Mouse (Mus musculus) kidney, embryonic 16.5 days (tissue): Measurements from ENCODE around the gene Rexo1. TPM values are rescaled to one million over a fixed set of nuclear protein-coding genes. Genes with fewer than 3 reads are reported as not detected.
A peak's percentile ranks its signal among the peaks of the same experiment; 100 is the strongest.
"Not testable (repeated sequence)": the region's sequence is repeated elsewhere in the genome, so short reads cannot be mapped to it uniquely, and the experiment has no call there.

Experiments
- ATAC-seq: fragments of 200-750 bp; cut with Nextera tagmentation; 2 replicates; pipeline ENCODE4 v1.8.0; 2017; ENCODE audit warnings: moderate TSS enrichment; ENCODE audit not compliant: low FRiP score, low TSS enrichment
- H3K27ac ChIP-seq: fragments of 300-500 bp; sonication (generic); 2 replicates; pipeline ENCODE4 v1.5.1; 2014; ENCODE audit warnings: low read length
- H3K27me3 ChIP-seq: fragments of 300-500 bp; sonication (generic); 2 replicates; pipeline ENCODE4 v1.6.1; 2014; ENCODE audit warnings: low read length, control low read depth, mixed read lengths; ENCODE audit not compliant: insufficient read depth
- H3K36me3 ChIP-seq: fragments of 300-500 bp; sonication (generic); 2 replicates; pipeline ENCODE4 v1.6.1; 2014; ENCODE audit warnings: low read length, control low read depth, mixed read lengths; ENCODE audit not compliant: insufficient read depth
- H3K4me1 ChIP-seq: fragments of 300-500 bp; sonication (generic); 2 replicates; pipeline ENCODE4 v1.6.1; 2014; ENCODE audit warnings: low read length, control low read depth, mixed read lengths; ENCODE audit not compliant: insufficient read depth
- H3K4me2 ChIP-seq: fragments of 300-500 bp; sonication (generic); replicated peaks from 2 replicates; pipeline ENCODE4 v1.6.1; 2014; ENCODE audit warnings: low read depth, low read length
- H3K4me3 ChIP-seq: fragments of 300-500 bp; sonication (generic); 2 replicates; pipeline ENCODE4 v1.5.1; 2014; ENCODE audit warnings: mild to moderate bottlenecking, low read length
- H3K9ac ChIP-seq: fragments of 300-500 bp; sonication (generic); replicated peaks from 2 replicates; pipeline ENCODE4 v1.6.1; 2014; ENCODE audit warnings: low read length
- H3K9me3 ChIP-seq: fragments of 300-500 bp; sonication (generic); 2 replicates; pipeline ENCODE4 v1.6.1; 2016; ENCODE audit warnings: low read length, control low read depth
- WGBS: fragments of 180-500 bp; shearing (Covaris S2); extraction: QIAGEN DNeasy Blood & Tissue Kit; methylation state at CpG from one replicate; pipeline ENCODE4 v1.1.7; 2014; 5-methylcytosine and 5-hydroxymethylcytosine counted together
- polyA plus RNA-seq: library from polyadenylated mRNA; unstranded; fragments of >200 nt; fragmentation: Nextera tagmentation; extraction: Ambion mirVana; gene quantifications from 2 replicates; pipeline ENCODE4 v1.2.1, GENCODE M21; 2015

Gene Rexo1
- 27.2 and 29.8 TPM in 2 replicates for polyA plus RNA-seq

GRCm38 (mm10) chr10:80561116-80561944 is at the start of gene Rexo1:
Gene Rexo1 (minus strand): TSS chr10:80561560.
- Histone ChIP-seq H3K36me3 (no peaks in the 10 kb centered on the region), H3K27ac (peak within 1 kb of the TSS; percentile 96), H3K4me1 (peaks cover 39% of the 10 kb centered on the region), H3K4me3 (peak within 1 kb of the TSS; percentile 76), H3K9ac (peak within 1 kb of the TSS; percentile 97), H3K27me3 (no peaks in the 10 kb centered on the region), H3K9me3 (no peaks in the 10 kb centered on the region), H3K4me2 (peak within 1 kb of the TSS; percentile 91)
- under 1% methylated on average over 65 of the region's 72 CpGs for WGBS
- ATAC-seq, result peak; percentile 84

GRCm38 (mm10) chr10:80611024-80611423 is 49.7 kb upstream of the Rexo1 start:
- WGBS, result 61% methylated on average over 4 of the region's 4 CpGs
- no peak overlapping the region for H3K4me3 ChIP-seq
- 0 out of 2 replicates have a peak, but pooled peaks have one; percentile 29 for ATAC-seq

DNA sequence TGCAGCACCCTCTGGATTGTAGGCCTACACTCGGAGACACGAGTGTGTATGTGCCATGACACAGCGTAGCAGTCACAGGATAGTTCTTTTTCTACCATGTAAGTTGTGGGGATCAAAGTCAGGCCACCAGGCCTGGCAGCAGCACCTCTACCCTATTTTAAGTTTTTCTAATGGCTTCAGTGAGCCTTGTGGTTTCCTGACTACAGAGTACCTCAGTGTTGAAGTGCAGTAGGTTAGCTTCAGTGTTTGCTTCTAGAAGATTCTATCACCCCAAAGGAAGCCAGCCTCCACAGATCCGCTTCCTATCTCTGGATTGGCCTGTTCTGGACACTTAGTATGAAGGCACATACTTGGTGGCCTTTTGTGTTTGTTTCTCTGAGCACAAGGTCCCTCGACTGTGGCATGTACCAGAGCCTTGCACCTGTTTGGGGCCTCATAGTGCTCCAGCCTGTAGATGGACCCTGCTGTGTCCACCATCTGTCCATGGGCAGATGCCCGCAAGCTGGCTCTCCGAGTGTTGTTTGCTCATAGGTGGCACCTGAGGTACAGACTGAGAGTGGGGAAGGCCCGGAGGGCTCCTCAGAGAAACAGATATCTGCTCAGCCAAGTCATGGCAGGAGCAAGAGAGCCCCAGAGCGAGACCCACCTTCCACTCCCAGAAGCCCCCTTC is 48.9 kb upstream of the Rexo1 start:
- Histone ChIP-seq H3K9ac (no peak overlapping the region), H3K4me3 (no peak overlapping the region), H3K27me3 (no peaks in the 10 kb centered on the region), H3K9me3 (no peaks in the 10 kb centered on the region), H3K4me1 (no peaks in the 10 kb centered on the region), H3K27ac (no peak overlapping the region), H3K4me2 (no peak overlapping the region), H3K36me3 (peaks cover 56% of the 10 kb centered on the region)
- WGBS, result 92% methylated on average over 9 of the region's 9 CpGs
- no peak for ATAC-seq

More at GRCm38 (mm10) chr10:80611024-80611423, 49.7 kb upstream of the Rexo1 start:
- no peaks in the 10 kb centered on the region for H3K27me3 ChIP-seq
- H3K4me2 ChIP-seq, result no peak overlapping the region
- no peak overlapping the region for H3K27ac ChIP-seq
- H3K36me3 ChIP-seq, result peaks cover 60% of the 10 kb centered on the region
- no peaks in the 10 kb centered on the region for H3K4me1 ChIP-seq
- no peak overlapping the region for H3K9ac ChIP-seq
- H3K9me3 ChIP-seq, result no peaks in the 10 kb centered on the region

- Histone ChIP-seq H3K4me3 (no peak overlapping the region), H3K27ac (no peak overlapping the region), H3K4me2 (no peak overlapping the region), H3K4me1 (no peaks in the 10 kb centered on the region), H3K36me3 (peaks cover 49% of the 10 kb centered on the region), H3K27me3 (no peaks in the 10 kb centered on the region), H3K9me3 (no peaks in the 10 kb centered on the region), H3K9ac (no peak overlapping the region)
- ATAC-seq, result no peak
- WGBS, result 93% methylated on average over 10 of the region's 10 CpGs
Measured at GRCm38 (mm10) chr10:80609269-80609924, 48.0 kb upstream of the Rexo1 start.

- Histone ChIP-seq H3K27ac (no peak overlapping the region), H3K4me3 (no peak overlapping the region), H3K9me3 (no peaks in the 10 kb centered on the region), H3K4me1 (peaks cover 9% of the 10 kb centered on the region), H3K4me2 (no peak overlapping the region), H3K9ac (no peak overlapping the region), H3K27me3 (no peaks in the 10 kb centered on the region), H3K36me3 (peaks cover 49% of the 10 kb centered on the region)
- no peak for ATAC-seq
- 83% methylated on average over 3 of the region's 3 CpGs for WGBS
Measured at GRCm38 (mm10) chr10:80608435-80608834, 47.1 kb upstream of the Rexo1 start.

DNA sequence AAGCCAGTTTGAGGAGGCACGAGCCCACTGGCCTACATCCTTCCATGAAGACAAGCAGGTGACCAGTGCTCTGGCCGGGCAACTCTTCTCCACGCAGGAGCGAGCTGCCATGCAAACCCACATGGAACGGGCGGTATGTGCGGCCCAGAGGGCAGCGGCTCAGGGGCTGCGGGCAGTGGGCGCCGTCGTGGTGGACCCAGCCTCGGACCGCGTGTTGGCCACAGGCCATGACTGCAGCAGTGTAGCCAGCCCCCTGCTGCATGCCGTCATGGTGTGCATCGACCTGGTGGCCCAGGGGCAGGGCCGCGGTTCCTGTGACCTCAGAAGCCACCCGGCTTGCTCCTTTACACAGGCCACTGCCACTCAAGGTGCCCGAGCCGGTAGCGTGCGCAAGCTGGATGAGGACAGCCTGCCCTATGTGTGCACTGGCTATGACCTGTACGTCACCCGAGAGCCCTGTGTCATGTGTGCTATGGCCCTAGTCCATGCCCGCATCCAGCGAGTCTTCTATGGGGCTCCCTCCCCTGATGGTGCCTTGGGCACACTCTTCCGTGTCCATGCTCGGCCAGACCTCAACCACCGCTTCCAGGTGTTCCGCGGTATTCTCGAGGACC is 45.5 kb upstream of the Rexo1 start:
- H3K9me3 ChIP-seq, result no peaks in the 10 kb centered on the region
- 92% methylated on average over 34 of the region's 34 CpGs for WGBS
- no peak for ATAC-seq
- H3K4me3 ChIP-seq, result no peak overlapping the region
- H3K9ac ChIP-seq, result no peak overlapping the region
- peaks cover 40% of the 10 kb centered on the region for H3K36me3 ChIP-seq
- no peaks in the 10 kb centered on the region for H3K27me3 ChIP-seq
- peaks cover 18% of the 10 kb centered on the region for H3K4me1 ChIP-seq
- H3K4me2 ChIP-seq, result no peak overlapping the region
- H3K27ac ChIP-seq, result no peak overlapping the region

DNA sequence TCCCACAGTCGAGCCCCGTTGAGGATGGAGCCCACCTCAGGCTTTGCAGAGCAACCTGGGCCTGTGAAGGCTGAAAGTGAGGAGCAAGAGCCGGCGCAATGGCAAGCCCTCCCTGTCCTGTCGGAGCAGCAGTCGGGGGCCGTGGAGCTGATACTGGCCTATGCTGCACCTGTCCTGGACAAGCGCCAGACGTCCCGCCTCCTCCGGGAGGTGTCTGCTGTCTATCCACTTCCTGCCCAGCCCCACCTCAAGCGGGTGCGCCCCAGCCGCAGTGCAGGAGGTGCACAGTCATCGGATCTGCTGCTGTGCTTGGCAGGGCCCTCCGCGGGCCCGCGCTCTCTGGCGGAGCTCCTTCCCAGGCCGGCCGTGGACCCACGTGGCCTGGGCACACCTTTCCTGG is 44.9 kb upstream of the Rexo1 start:
- Histone ChIP-seq H3K9ac (no peak overlapping the region), H3K9me3 (no peaks in the 10 kb centered on the region), H3K4me1 (peaks cover 18% of the 10 kb centered on the region), H3K36me3 (peaks cover 37% of the 10 kb centered on the region), H3K27ac (no peak overlapping the region), H3K4me3 (no peak overlapping the region), H3K4me2 (no peak overlapping the region), H3K27me3 (no peaks in the 10 kb centered on the region)
- ATAC-seq, result no peak
- WGBS, result 90% methylated on average over 23 of the region's 23 CpGs

DNA sequence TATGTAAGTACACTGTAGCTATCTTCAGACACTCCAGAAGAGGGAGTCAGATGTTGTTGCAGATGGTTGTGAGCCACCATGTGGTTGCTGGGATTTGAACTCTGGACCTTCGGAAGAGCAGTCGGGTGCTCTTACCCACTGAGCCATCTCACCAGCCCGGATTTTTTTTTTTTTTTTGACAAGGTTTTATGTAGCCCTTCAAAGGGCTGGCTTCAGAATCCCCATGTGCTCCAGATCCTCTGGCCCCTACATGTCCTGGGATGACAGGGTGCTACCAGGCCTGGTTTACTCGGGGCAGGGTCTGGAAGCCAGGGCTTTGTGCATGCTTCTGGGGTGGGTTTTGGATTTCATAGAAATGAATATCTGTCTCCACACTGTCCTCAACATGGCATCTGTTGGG is 44.4 kb upstream of the Rexo1 start, which contains the start of gene Gm49322:
Gene Gm49322, plus strand, starts transcription at position 301 of the 400 bp plus-strand sequence.
- not testable (repeated sequence) for H3K9me3 ChIP-seq, H3K9ac ChIP-seq, H3K4me3 ChIP-seq, H3K4me2 ChIP-seq, ATAC-seq, H3K27ac ChIP-seq, H3K27me3 ChIP-seq
- Histone ChIP-seq H3K4me1 (peaks cover 18% of the 10 kb centered on the region), H3K36me3 (peaks cover 36% of the 10 kb centered on the region)
- WGBS, result 85% methylated on average over 3 of the region's 4 CpGs

GRCm38 (mm10) chr10:80604988-80605387 is 43.6 kb upstream of the Rexo1 start:
- Histone ChIP-seq H3K36me3 (peaks cover 35% of the 10 kb centered on the region), H3K4me2 (no peak overlapping the region), H3K27ac (no peak overlapping the region), H3K27me3 (no peaks in the 10 kb centered on the region), H3K9ac (no peak overlapping the region), H3K4me3 (no peak overlapping the region), H3K4me1 (peaks cover 18% of the 10 kb centered on the region), H3K9me3 (no peaks in the 10 kb centered on the region)
- no peak for ATAC-seq
- WGBS, result 96% methylated on average over 2 of the region's 2 CpGs
